Mouse (Mus musculus) neural tube, embryonic 11.5 days (tissue): ENCODE measurements around the gene Gm42957. TPM values are rescaled to one million over a fixed set of nuclear protein-coding genes. Genes with fewer than 3 reads are reported as not detected.

Experiments used
- ATAC-seq: fragments of 200-750 bp; cut with Nextera tagmentation; 2 replicates; pipeline ENCODE4 v1.8.0; 2017; ENCODE audit warnings: moderate number of reproducible peaks, mild to moderate bottlenecking, moderate TSS enrichment, moderate library complexity; ENCODE audit not compliant: insufficient read depth, low FRiP score, low TSS enrichment
- DNase-seq: peaks from one replicate; pipeline ENCODE4 v3.0.0-alpha.2; 2015; ENCODE audit warnings: low spot score
- H3K27ac ChIP-seq: fragments of 300-500 bp; sonication (generic); 2 replicates; pipeline ENCODE4 v1.5.1; 2014; ENCODE audit warnings: low read depth, mild to moderate bottlenecking, low read length
- H3K27me3 ChIP-seq: fragments of 300-500 bp; sonication (generic); 2 replicates; pipeline ENCODE4 v1.6.1; 2014; ENCODE audit warnings: mild to moderate bottlenecking, low read length, mixed read lengths; ENCODE audit not compliant: control insufficient read depth, insufficient read depth
- H3K36me3 ChIP-seq: fragments of 300-500 bp; sonication (generic); 2 replicates; pipeline ENCODE4 v1.6.1; 2014; ENCODE audit warnings: mild to moderate bottlenecking, low read length, moderate library complexity, mixed read lengths; ENCODE audit not compliant: control insufficient read depth, insufficient read depth
- H3K4me1 ChIP-seq: fragments of 300-500 bp; sonication (generic); 2 replicates; pipeline ENCODE4 v1.6.1; 2014; ENCODE audit warnings: low read length, mixed read lengths; ENCODE audit not compliant: control insufficient read depth, insufficient read depth
- H3K4me2 ChIP-seq: fragments of 300-500 bp; sonication (generic); 2 replicates; pipeline ENCODE4 v1.6.1; 2014; ENCODE audit warnings: low read depth, mild to moderate bottlenecking, moderate library complexity
- H3K4me3 ChIP-seq: fragments of 300-500 bp; sonication (generic); 2 replicates; pipeline ENCODE4 v1.5.1; 2014; ENCODE audit warnings: low read depth, low read length
- H3K9ac ChIP-seq: fragments of 300-500 bp; sonication (generic); 2 replicates; pipeline ENCODE4 v1.6.1; 2014; ENCODE audit warnings: mild to moderate bottlenecking, low read length
- H3K9me3 ChIP-seq: fragments of 300-500 bp; sonication (generic); 2 replicates; pipeline ENCODE4 v1.6.1; 2016; ENCODE audit warnings: low read length; ENCODE audit not compliant: control insufficient read depth
- WGBS: fragments of 180-500 bp; shearing (Covaris S2); extraction: QIAGEN DNeasy Blood & Tissue Kit; methylation state at CpG from one replicate; pipeline ENCODE4 v1.1.7; 2014; 5-methylcytosine and 5-hydroxymethylcytosine counted together
- polyA plus RNA-seq: library from polyadenylated mRNA; unstranded; fragments of >200 nt; fragmentation: Nextera tagmentation; extraction: Ambion mirVana; gene quantifications from 2 replicates; pipeline ENCODE4 v1.2.1, GENCODE M21; 2014

The Gm42957 gene
- polyA plus RNA-seq, 1 experiment from 2014 or later = not detected

DNA sequence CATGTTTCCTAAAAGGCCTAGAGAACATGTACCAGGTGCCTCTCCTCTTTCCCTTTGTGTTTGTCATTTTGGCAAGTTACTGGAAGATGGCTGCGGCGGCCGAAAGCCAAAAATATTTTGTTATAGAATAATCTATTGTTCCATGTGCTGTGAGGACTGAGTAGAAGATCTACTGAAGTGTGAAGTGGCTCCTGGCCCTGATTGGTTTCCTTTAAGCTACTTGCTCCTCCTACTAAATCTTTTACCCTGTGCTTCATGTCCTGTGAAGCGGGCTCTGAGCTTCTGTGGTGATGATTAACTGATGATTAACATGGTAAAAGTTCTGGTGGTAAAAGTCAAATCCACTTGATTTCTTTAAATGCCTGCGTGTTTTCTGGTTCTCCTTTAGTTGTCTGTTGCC is 31.6 kb downstream of the Gm42957 start:
- Histone ChIP-seq H3K27ac (no peak overlapping the region), H3K27me3 (no peaks in the 10 kb centered on the region; the same call in 1 of the 2 replicates), H3K9me3 (no peaks in the 10 kb centered on the region), H3K4me2 (no peak overlapping the region), H3K4me1 (0 out of 2 replicates have a peak, but pooled peaks cover 2% of the 10 kb centered on the region), H3K9ac (no peak overlapping the region), H3K36me3 (no peaks in the 10 kb centered on the region), H3K4me3 (no peak overlapping the region)
- 92% methylated on average over 5 of the region's 5 CpGs for WGBS
- DNase-seq = no peak
- ATAC-seq = no peak

DNA sequence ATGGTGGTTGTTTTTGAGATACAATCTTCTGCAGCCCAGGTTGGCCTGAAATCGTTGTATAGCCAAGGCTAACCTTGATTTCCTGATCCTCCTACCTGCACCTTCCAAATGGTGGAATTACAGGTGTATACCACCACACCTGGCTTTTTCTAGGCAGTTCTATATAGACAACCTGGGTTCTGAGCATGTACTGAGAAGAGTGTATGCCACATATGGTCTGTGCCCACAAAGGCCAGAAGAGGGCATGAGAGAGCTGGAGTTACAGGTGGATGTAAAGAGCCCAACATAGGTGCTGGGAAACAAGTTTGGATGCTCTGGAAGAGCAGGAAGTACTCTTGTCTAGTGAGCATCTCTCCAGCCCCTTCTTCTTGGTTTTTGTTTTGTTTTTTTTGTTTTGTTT is 32.0 kb downstream of the Gm42957 start:
- no peak overlapping the region for H3K27ac ChIP-seq
- no peak overlapping the region for H3K9ac ChIP-seq
- H3K4me3 ChIP-seq = no peak overlapping the region
- DNase-seq = no peak
- no peaks in the 10 kb centered on the region for H3K36me3 ChIP-seq
- H3K9me3 ChIP-seq = no peaks in the 10 kb centered on the region
- no peak overlapping the region for H3K4me2 ChIP-seq
- ATAC-seq = no peak
- WGBS = 42% methylated on average over 1 of the region's 1 CpGs
- 0 out of 2 replicates have a peak, but pooled peaks cover 2% of the 10 kb centered on the region for H3K4me1 ChIP-seq
- no peaks in the 10 kb centered on the region; the same call in 1 of the 2 replicates for H3K27me3 ChIP-seq

DNA sequence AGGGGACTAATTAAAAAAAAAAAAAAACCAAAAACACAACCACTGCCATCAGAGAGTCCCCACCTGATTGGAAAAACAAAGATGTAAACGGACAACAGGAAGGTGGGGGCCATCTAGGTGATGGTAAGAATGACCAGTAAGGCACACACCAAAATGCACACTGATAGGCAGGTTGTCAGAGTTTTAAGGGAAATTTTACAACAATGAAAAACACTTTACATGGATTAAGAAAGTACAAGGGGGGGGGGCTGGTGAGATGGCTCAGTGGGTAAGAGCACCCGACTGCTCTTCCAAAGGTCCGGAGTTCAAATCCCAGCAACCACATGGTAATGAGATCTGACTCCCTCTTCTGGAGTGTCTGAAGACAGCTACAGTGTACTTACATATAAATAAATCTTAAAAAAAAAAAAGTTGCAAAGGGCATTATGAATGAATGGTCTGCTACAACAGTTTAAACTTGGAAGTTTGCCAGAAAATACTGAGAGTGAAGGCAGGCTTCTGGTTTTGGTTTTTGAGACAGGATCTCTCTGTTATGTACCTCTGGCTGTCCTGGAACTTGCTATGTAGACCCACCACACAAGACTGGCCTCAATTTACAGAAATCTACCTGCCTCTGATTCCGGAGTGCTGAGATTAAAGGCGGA is 33.3 kb downstream of the Gm42957 start:
- H3K4me1 ChIP-seq = 0 out of 2 replicates have a peak, but pooled peaks cover 2% of the 10 kb centered on the region
- WGBS = 94% methylated on average over 5 of the region's 5 CpGs

DNA sequence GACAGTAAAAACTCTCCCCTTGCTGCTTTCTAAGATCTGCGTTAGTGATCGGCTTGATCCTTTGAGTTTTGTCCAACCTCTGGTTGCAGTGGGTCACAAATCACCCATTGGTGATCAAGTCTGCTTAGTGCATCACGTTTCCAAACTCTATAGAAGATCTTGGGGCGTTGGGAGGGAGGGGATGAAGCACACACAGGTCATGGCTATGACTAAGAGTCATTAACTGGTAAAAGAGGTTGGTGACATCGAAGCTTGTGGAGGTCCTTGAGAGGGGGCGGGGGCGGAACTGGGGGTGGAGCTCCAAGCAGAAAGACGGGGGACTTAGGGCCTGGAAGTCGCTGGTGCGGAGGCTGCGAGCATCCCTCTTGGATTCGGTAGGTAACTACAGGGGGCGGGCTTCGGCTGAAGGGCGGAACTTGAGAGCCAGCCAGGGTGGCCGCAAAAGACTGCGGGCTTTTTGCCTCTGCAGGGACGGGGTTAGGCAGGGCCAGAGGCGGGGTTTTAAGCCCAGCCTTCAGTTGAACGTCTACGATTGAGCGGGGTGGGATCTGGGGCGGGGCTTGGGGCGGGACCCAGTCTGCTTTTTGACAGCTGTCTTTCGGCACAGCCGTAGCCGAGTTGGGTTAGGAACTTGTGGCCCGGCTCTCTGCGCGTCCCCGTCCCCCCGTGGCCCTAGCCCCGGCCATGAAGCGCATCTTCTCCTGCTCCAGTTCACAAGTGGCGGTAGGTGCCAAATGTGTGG is 34.6 kb downstream of the Gm42957 start, which contains the start of gene Ankrd35:
Gene Ankrd35, plus strand, starts transcription at position 405 of the 742 bp plus-strand sequence.
- ATAC-seq (peak; percentile 87), DNase-seq (peak; percentile 83)
- 4% methylated on average over 34 of the region's 35 CpGs for WGBS
- H3K36me3 ChIP-seq = no peaks in the 10 kb centered on the region
- no peak within 1 kb of the TSS for H3K27ac ChIP-seq
- H3K27me3 ChIP-seq = no peaks in the 10 kb centered on the region; the same call in 1 of the 2 replicates
- no peak within 1 kb of the TSS for H3K9ac ChIP-seq
- peak within 1 kb of the TSS; percentile 32 for H3K4me3 ChIP-seq
- H3K4me1 ChIP-seq = 0 out of 2 replicates have a peak, but pooled peaks cover 2% of the 10 kb centered on the region
- H3K4me2 ChIP-seq = peak within 1 kb of the TSS; percentile 52
- H3K9me3 ChIP-seq = no peaks in the 10 kb centered on the region

More for the DNA sequence above, 33.3 kb downstream of the Gm42957 start:
- no peak overlapping the region for H3K9ac ChIP-seq
- no peaks in the 10 kb centered on the region; the same call in 1 of the 2 replicates for H3K27me3 ChIP-seq
- ATAC-seq (no peak), DNase-seq (no peak)
- H3K27ac ChIP-seq = no peak overlapping the region
- H3K9me3 ChIP-seq = no peaks in the 10 kb centered on the region
- no peak overlapping the region for H3K4me3 ChIP-seq
- no peak overlapping the region for H3K4me2 ChIP-seq
- H3K36me3 ChIP-seq = no peaks in the 10 kb centered on the region

DNA sequence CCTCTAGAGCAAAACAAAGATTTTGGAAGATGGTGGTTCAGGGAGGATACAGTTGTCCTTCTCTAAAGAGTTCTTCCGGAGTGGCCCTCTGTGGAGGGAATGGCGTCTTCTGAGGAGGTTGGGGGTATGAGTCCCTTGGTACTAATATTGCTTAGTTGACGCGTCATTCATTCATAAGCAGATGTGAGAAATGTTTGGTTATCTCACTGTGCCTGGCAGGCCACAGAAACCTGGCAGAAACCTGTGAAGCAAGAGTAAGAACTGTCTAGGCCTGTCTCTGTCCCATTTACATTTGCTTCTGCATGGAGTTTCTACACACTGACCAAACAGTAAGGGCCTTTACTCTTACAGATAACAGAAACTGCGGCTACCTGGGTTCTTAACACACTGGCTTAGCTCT is 36.2 kb downstream of the Gm42957 start:
- DNase-seq = no peak
- Histone ChIP-seq H3K9me3 (no peaks in the 10 kb centered on the region), H3K36me3 (no peaks in the 10 kb centered on the region), H3K4me3 (no peak overlapping the region), H3K4me1 (0 out of 2 replicates have a peak, but pooled peaks cover 2% of the 10 kb centered on the region), H3K27me3 (no peaks in the 10 kb centered on the region; the same call in 1 of the 2 replicates), H3K27ac (no peak overlapping the region), H3K4me2 (no peak overlapping the region), H3K9ac (no peak overlapping the region)
- no peak for ATAC-seq
- WGBS = 94% methylated on average over 5 of the region's 5 CpGs

DNA sequence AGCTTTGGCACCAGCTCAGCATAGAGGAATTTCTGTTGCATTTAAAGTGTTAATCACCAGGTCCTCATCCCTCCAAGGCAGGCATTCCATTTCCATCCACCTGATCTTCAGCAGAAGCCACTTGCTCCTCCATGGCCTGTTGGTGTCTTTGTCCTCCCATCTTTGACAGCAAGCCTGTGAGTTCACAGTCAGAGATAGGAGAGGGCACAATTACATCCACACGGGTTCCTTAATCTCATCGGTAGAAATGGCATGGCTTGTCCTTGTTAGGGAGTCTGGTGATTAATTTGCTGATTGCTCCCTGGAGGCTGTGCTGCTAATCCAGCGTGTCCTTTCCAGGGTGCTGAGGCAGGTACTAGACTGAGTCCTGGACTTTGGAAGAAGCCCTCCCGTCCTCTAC is 38.2 kb downstream of the Gm42957 start:
- WGBS = 69% methylated on average over 4 of the region's 4 CpGs

DNA sequence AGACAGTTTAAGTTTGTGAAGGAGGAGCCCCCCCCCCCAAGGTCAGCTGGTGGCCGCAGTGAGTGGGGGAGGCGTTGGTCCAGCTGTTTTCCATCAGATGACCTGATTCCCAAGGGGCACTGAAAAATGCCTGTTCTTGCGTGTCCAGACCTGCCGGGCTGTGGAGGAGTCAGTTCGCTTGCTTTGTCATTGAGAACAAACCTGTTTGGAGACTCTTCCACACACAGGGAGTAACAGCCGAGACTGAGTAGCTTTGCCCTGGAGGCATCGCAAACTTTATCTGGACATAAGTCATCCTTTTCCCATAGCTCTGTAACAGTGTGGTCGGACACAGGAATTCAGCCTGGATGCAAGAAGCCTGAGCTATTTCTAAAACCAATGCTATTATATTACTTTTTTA is 39.2 kb downstream of the Gm42957 start:
- Histone ChIP-seq H3K4me1 (0 out of 2 replicates have a peak, but pooled peaks cover 2% of the 10 kb centered on the region), H3K27me3 (no peaks in the 10 kb centered on the region; the same call in 1 of the 2 replicates), H3K4me3 (no peak overlapping the region), H3K4me2 (no peak overlapping the region), H3K9me3 (no peaks in the 10 kb centered on the region), H3K27ac (no peak overlapping the region; the same call in 1 of the 2 replicates), H3K9ac (no peak overlapping the region), H3K36me3 (no peaks in the 10 kb centered on the region)
- WGBS = 49% methylated on average over 8 of the region's 8 CpGs
- no peak for ATAC-seq
- DNase-seq = no peak

More for the DNA sequence above, 38.2 kb downstream of the Gm42957 start:
- 0 out of 2 replicates have a peak, but pooled peaks cover 2% of the 10 kb centered on the region for H3K4me1 ChIP-seq
- H3K9ac ChIP-seq = no peak overlapping the region
- H3K27ac ChIP-seq = no peak overlapping the region
- DNase-seq (no peak), ATAC-seq (no peak)
- H3K9me3 ChIP-seq = no peaks in the 10 kb centered on the region
- H3K4me3 ChIP-seq = no peak overlapping the region
- H3K36me3 ChIP-seq = no peaks in the 10 kb centered on the region
- H3K27me3 ChIP-seq = no peaks in the 10 kb centered on the region; the same call in 1 of the 2 replicates
- no peak overlapping the region for H3K4me2 ChIP-seq

DNA sequence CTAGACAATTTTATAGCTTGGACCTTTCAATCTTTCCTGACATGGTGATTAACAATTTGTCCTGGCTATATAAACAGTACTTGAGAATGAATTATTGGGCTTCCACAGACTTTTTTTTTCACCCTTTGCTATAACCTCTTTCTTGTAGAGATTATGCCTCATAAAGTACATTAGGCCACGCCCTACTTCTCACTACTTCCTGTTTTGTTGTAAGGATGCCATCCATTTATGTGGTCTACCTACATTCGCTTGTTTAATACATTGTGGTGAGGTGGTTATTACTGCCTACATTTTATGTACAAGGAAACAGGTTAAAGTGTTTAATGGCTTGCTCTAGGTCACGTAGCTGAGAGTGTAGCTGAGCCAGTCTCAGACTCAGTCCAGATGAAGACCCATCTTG is 39.9 kb downstream of the Gm42957 start:
- Histone ChIP-seq H3K9ac (no peak overlapping the region), H3K4me2 (no peak overlapping the region), H3K27me3 (no peaks in the 10 kb centered on the region; the same call in 1 of the 2 replicates), H3K36me3 (no peaks in the 10 kb centered on the region), H3K4me3 (no peak overlapping the region), H3K27ac (no peak overlapping the region), H3K9me3 (no peaks in the 10 kb centered on the region), H3K4me1 (0 out of 2 replicates have a peak, but pooled peaks cover 2% of the 10 kb centered on the region)
- 76% methylated on average over 3 of the region's 3 CpGs for WGBS
- no peak for DNase-seq
- no peak for ATAC-seq
